In genomic region chr13:24602978-24603377, GRCm38 (mm10) we compare ENCODE assay signal across 8 mouse cellular contexts. TPM values are rescaled to one million over a fixed set of nuclear protein-coding genes. Genes with fewer than 3 reads are reported as not detected.
DNase-seq lines count a peak whose midpoint lies in the region; ATAC-seq lines count a peak whose summit lies in the region.

No protein-coding gene starts in this region.

- peak overlapping the region; percentile 58 for H3K4me2 ChIP-seq in heart, embryonic 16.5 days (ENCODE audit: low read depth, low read length)
- peak overlapping the region; percentile 8; the same call in 1 of the 2 replicates for H3K4me2 ChIP-seq in liver, embryonic 16.5 days (ENCODE audit: low read depth, low read length)

- peak overlapping the region; percentile 64 for H3K9ac ChIP-seq in heart, embryonic 16.5 days (ENCODE audit: low read length)
- no peak overlapping the region for H3K9ac ChIP-seq in liver, embryonic 16.5 days (ENCODE audit: low read depth, low read length)

- ATAC-seq in heart, embryonic 16.5 days (replicated peaks; ENCODE audit: extremely low read depth, insufficient read depth, low FRiP score) = peak; percentile 85
- peak; percentile 62 for ATAC-seq in liver, embryonic 16.5 days (ENCODE audit: low read depth)

- H3K27me3 ChIP-seq in heart, embryonic 16.5 days (ENCODE audit: control insufficient read depth, insufficient read depth, low read length) = no peaks in the 10 kb centered on the region
- no peaks in the 10 kb centered on the region for H3K27me3 ChIP-seq in liver, embryonic 16.5 days (ENCODE audit: control insufficient read depth, insufficient read depth, low read depth, low read length)

- H3K36me3 ChIP-seq in heart, embryonic 16.5 days (ENCODE audit: control insufficient read depth, insufficient read depth) = no peaks in the 10 kb centered on the region
- H3K36me3 ChIP-seq in liver, embryonic 16.5 days (ENCODE audit: control insufficient read depth, insufficient read depth) = no peaks in the 10 kb centered on the region

- peaks cover 44% of the 10 kb centered on the region for H3K4me1 ChIP-seq in heart, embryonic 16.5 days (ENCODE audit: control insufficient read depth, insufficient read depth, low read length)
- H3K4me1 ChIP-seq in liver, embryonic 16.5 days (ENCODE audit: control insufficient read depth, low read depth, low read length) = peaks cover 15% of the 10 kb centered on the region

- peak; percentile 26 to 66 for DNase-seq in adrenal gland, adult (ENCODE audit: inconsistent age in 2 of 2, low spot score in 1 of 2)
- no peak for DNase-seq in adrenal gland, postnatal 25 days
- peak; percentile 46 for DNase-seq in c-Kit-positive CD71-positive TER-119-negative erythroid progenitor cells, embryonic 14.5 days (ENCODE audit: low read depth)
- peak; percentile 39 to 72 for DNase-seq in spleen, postnatal 4 days (ENCODE audit: low spot score in 2 of 2)
- no peak for DNase-seq in MN1 (ENCODE audit: low spot score)
- DNase-seq in testis, postnatal 10 days (ENCODE audit: low spot score) = no peak

- peak overlapping the region; percentile 93 for H3K27ac ChIP-seq in heart, embryonic 16.5 days (ENCODE audit: low read length)
- H3K27ac ChIP-seq in liver, embryonic 16.5 days (ENCODE audit: low read length) = peak overlapping the region; percentile 20; the same call in 1 of the 2 replicates

- WGBS in heart, embryonic 16.5 days = 4% methylated on average over 4 of the region's 4 CpGs
- 3% methylated on average over 4 of the region's 4 CpGs for WGBS in liver, embryonic 16.5 days (ENCODE audit: insufficient replicate concordance)

- no peaks in the 10 kb centered on the region for H3K9me3 ChIP-seq in heart, embryonic 16.5 days (replicated peaks; ENCODE audit: control insufficient read depth, low read length)
- H3K9me3 ChIP-seq in liver, embryonic 16.5 days (replicated peaks; ENCODE audit: control insufficient read depth, low read length) = no peaks in the 10 kb centered on the region

- H3K4me3 ChIP-seq in heart, embryonic 16.5 days (ENCODE audit: low read length) = peak overlapping the region; percentile 25
- no peak overlapping the region for H3K4me3 ChIP-seq in liver, embryonic 16.5 days (ENCODE audit: low read depth, low read length)

RNA-seq across cellular contexts. Expression of gene Ripor2, which starts 21.0 kb away (rescaled TPM):
- 1.9 and 2.5 TPM in 2 replicates for total RNA-seq in adrenal gland, postnatal 25 days (2021)
- 17.3 and 17.8 TPM in 2 replicates for polyA plus RNA-seq in heart, embryonic 16.5 days (2015; fragmentation: Nextera tagmentation; extraction: Ambion mirVana)
- polyA plus RNA-seq in liver, embryonic 16.5 days (2015; fragmentation: Nextera tagmentation; extraction: Ambion mirVana) = 3.2 and 4.4 TPM in 2 replicates

Comparison
In these comparisons a context has a peak if more than half of its experiments do, and no peak if none do; other contexts are left out.
1. DNase-seq: peak in adrenal gland, adult (2 of 2), c-Kit-positive CD71-positive TER-119-negative erythroid progenitor cells, embryonic 14.5 days (single experiment) and spleen, postnatal 4 days (2 of 2); none in adrenal gland, postnatal 25 days (single experiment), MN1 (single experiment) and testis, postnatal 10 days (single experiment).